Mouse (Mus musculus): ENCODE measurements around the gene Arhgef12.

The Arhgef12 gene

GRCm38 (mm10) chr9:43108081-43108480 is 1.0 kb upstream of the Arhgef12 start:
- no peak for DNase-seq

- DNase-seq, result no peak
Observed at GRCm38 (mm10) chr9:43107555-43107954, 516 bp upstream of the Arhgef12 start.

GRCm38 (mm10) chr9:43106426-43107186 is 433 bp downstream of the Arhgef12 start:
- DNase-seq, result peak; percentile 66 to 74

GRCm38 (mm10) chr9:43105664-43106361 is 1.2 kb downstream of the Arhgef12 start:
- DNase-seq, result peak; percentile 94 to 95

- DNase-seq, result peak; percentile 75 to 78
Observed at GRCm38 (mm10) chr9:43104873-43105663, 2.0 kb downstream of the Arhgef12 start.

- no peak for DNase-seq
Observed at GRCm38 (mm10) chr9:43104526-43104872, 2.5 kb downstream of the Arhgef12 start.

GRCm38 (mm10) chr9:43103675-43104299 is 3.3 kb downstream of the Arhgef12 start:
- no peak for DNase-seq

GRCm38 (mm10) chr9:43102931-43103330 is 4.1 kb downstream of the Arhgef12 start:
- DNase-seq, result no peak

GRCm38 (mm10) chr9:43101936-43102595 is 5.0 kb downstream of the Arhgef12 start:
- no peak for DNase-seq

- no peak for DNase-seq
Observed at GRCm38 (mm10) chr9:43098922-43099321, 8.1 kb downstream of the Arhgef12 start.

- DNase-seq, result no peak
Observed at GRCm38 (mm10) chr9:43097801-43098557, 9.1 kb downstream of the Arhgef12 start.

GRCm38 (mm10) chr9:43096337-43096736 is 10.7 kb downstream of the Arhgef12 start:
- DNase-seq, result no peak

GRCm38 (mm10) chr9:43094828-43095227 is 12.2 kb downstream of the Arhgef12 start:
- no peak for DNase-seq

- DNase-seq, result peak; percentile 41 to 54
Observed at GRCm38 (mm10) chr9:43093803-43094202, 13.2 kb downstream of the Arhgef12 start.

- DNase-seq, result no peak
Observed at GRCm38 (mm10) chr9:43085686-43086285, 21.3 kb downstream of the Arhgef12 start.

GRCm38 (mm10) chr9:43084496-43085362 is 22.3 kb downstream of the Arhgef12 start:
- no peak for DNase-seq

- no peak for DNase-seq
Observed at GRCm38 (mm10) chr9:43083441-43084055, 23.5 kb downstream of the Arhgef12 start.

GRCm38 (mm10) chr9:43078711-43079110 is 28.3 kb downstream of the Arhgef12 start:
- no peak for DNase-seq

- no peak for DNase-seq
Observed at GRCm38 (mm10) chr9:43076163-43076562, 30.9 kb downstream of the Arhgef12 start.

GRCm38 (mm10) chr9:43074611-43075010 is 32.4 kb downstream of the Arhgef12 start:
- DNase-seq, result no peak
